Mouse (Mus musculus): Measurements from ENCODE around the gene Col2a1.
A peak's percentile ranks its signal among the peaks of the same experiment; 100 is the strongest.

The Col2a1 gene

DNA sequence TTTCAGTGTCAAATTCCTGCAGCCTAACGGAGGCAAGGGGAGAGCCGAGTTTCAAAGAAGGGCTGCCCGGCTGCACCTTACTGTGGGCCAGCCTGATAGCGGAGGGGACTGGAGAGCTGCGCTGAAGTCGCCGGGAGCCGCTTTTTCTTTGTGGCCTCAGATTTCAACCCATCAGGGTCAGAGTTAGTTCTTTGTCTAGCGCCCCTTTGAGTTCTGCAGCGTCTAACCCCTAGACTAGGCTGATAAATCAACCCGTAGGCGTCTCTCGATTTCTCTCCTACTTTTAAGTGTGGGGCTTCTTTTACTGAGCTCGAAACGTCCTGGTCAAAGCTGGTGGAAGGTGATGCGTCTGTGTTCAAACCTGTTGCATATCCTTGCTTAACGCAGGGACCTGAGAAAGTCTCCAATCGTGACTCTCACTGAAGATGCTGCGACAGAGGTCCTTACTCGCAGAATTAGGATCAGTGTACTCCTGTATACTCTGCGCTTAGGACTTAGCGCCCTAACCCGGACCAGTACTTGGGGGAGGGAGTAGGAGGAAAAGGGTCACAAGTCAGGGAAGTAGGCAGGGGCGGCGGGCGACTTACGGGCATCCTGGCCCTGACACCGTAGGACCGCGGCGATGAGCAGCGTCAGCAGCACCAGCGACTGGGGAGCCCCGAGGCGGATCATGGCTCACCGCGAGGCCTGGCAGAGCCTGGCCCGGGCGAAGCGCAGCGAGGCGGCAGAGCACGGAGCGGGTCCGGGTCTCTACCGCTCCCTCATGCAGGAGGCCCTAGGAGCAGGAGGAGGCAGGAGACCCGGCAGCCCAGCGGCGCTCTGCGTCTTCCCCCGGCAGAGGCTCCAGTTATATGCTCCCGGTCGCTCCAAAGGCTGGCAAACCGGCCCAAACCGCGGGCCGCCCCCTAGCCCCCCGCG, at the start of gene Col2a1:
Gene Col2a1, minus strand, starts transcription at position 874 of the 918 bp plus-strand sequence.
- DNase-seq (ENCODE audit: low spot score), result peak; percentile 70

DNA sequence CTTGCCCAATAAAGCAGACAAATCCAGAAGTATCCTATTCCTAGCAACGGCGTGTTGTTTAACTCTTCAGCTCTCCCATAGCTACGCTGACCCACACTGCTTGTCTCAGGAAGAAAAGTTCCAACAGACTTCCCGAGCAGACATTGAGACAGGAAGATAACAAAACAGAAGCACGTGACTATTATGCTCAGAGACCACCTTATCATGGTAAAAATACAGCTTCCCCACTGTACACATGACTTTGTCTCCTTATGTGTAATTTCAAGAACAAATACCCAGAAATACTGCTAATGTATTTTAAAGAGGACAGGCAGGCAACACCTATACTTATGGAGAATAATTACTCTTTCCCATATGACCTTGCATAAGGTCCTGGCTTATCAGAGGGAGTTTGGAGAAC, 47.2 kb upstream of the Col2a1 start:
- DNase-seq (ENCODE audit: low spot score), result no peak

DNA sequence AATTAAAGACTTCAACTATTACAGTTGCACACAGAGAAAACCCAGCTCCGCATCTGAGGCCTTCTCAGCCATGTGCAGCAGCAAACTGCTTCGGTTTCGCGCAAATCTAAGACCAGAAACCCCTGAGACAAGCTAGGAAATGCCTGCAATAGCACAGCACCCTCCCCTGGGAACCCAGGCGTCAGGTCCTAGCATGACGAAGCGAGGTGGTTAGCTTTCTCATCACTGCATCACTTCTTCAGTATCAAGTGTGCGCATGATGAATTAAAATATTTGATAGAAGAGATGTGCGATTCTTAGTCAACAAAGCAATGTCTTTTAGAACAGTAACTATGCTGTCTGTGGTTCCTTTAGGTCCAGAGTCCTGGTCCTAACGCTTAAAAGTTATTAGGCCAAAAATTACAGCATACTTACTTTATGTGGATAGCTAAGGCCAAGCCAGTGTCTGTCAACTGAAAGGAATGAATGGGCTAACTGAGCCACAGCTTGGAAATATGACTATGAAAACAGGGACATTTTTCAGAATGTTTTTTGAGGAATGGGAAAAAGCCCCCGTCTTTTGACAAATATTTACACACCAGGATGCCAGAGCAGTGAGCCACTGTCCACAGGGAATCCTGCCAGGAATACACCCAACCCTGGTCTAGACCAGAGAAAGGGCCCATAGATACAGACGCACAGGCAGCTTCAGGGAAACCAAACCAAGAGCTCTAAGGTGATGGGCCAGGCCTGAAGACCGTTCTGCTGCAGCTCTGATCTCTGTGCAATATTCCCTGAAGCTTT, 44.6 kb upstream of the Col2a1 start:
- DNase-seq (ENCODE audit: low spot score), result no peak

DNA sequence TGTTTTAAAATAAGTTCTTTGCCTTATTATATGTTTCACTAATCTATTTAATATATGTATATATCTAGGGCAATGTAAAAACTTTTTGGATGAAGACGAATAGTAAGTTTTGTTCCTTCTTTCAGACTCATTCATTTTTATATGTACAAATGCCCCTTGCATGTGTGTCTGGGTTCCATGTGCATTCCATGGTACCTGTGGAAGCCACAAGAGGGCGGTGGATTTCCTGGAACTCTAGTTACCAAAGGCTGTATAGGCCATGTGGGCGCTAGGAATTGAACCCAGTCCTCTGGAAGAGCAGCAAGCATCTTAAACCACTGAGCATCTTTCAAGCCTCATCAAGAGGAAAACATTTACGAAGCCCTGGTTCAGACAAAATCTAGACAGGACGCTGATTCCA, 39.9 kb upstream of the Col2a1 start:
- DNase-seq (ENCODE audit: low spot score), result no peak

DNA sequence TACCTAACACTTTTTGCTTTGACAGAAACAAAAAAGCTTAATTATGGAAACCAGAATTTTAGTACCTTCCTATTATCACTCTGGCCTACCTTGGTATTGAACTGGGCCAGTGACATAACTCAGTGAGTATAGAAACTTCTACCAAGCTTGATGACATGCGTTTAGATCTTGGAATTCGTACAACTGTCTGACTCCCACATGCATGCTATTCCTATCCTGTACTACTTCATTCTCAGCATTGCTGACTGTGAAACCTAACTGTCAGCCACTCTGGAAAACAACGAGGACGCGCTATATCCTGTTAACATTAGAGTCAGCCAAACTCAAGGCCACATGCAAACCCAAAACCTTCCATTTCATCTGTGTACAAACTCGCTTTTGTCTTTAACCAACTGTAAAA, 39.5 kb upstream of the Col2a1 start:
- no peak for DNase-seq (ENCODE audit: low spot score)

DNA sequence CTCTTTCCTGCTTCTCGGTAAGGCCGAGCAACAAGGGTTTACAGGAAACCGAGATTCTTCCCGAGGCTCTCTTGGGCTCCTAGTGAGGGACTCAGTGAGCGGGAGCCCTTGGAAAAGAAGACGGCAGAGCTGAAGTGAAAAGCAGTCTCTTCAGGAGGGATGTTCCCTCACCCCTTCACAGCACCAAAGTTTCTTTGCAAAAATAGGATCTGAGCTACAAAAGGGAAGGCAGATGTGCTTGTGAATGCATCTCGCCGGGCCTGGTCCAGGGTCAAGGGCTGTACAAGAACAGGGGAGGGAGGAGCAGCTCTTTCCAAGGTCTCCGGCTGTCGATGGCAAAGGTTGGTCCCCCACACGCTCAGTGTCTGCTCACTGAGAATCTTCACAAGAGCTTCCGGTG, 38.0 kb upstream of the Col2a1 start:
- no peak for DNase-seq (ENCODE audit: low spot score)

DNA sequence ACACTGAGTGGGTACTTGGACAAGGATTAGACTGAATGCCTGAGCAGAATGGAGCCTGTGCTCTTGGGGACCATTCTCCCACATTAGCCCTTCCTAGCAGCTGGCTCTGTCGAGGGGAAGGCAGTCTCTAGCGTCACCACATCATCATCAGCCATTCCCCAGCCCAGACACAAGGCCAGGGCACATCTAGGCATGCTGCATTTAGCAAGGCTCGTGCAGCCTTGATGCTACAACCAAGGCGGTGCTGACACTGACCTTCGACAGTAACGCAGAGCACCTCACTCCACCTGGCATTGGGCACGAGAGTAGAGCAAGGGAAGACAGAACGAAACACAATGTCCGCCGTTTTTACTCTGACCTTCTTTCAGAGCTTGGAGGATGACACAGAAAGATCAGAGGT, 35.2 kb upstream of the Col2a1 start:
- no peak for DNase-seq (ENCODE audit: low spot score)

DNA sequence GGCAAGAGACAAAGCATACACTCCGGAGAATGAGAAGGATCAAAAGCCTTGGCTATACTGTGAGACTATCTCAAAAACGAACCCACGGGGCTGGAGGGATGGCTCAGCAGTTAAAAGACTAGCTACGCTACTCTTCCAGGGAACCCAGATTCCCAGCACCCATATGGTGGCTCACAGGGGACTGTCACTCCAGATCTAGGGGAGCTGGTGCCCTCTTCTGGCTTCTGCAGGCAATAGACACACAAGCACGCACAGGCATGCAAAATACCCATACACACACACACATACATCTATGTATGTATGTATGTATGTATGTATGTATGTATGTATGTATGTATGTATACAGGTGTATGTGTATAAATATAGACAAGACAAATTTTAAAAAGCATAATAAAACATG, 32.1 kb upstream of the Col2a1 start:
- no peak for DNase-seq (ENCODE audit: low spot score)

DNA sequence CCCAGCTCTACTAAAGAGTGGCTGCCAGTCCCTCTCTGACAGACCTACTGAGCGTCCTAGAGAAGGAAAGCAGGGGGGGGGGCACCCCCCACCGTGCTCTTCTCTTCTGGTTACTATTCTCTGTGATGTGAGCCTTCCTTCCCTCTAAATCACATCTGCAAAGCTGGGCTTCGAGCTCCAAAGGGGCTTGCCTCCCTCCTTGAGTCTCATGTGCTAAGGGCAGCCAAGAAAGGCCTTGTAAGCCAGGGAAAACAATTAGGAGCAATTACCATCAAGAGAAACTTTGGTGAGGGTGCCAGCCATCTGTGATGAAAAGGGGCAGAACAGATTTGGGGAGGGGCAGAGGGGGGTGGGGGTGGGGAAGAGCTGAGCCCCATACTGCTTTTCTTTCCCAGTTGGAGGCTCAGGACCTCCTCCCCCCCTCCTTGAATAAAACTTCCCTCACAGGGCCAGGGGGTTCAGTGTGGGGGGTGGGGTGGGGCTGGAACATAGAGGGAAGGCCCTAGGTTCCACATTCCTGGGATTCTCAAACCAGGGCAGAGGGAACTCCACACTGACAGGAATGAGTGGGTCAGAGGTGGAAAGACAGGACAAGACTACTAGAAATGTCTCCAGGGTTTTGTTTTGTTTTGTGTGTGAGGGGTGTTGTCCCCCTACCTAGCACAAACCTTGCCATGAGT, 30.7 kb upstream of the Col2a1 start:
- no peak for DNase-seq (ENCODE audit: low spot score)

DNA sequence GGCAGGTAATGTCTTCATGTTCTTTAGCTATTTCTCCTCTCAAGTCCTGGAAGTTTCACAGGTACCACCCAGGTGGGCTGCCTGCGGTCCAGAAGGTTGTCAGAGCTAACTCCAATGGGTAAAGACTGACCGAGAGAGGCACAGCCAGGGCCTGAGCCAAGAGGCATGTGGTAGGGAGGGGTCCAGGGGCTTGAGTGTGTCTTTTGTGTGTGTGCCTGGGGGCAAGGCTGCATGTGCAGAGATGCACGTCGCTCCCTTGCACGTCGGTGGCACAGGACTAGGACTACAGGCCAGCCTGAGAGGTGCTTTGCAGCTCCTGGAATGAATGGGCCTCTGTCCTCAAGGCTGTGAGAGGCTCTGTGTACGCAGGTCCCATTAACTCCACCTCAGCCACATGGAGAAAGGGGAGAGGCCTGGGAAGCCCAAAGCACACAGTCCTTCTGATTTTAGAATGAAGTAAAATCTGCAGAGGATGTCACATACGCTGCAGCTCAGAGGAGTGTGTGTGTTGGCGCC, 28.8 kb upstream of the Col2a1 start:
- DNase-seq (ENCODE audit: low spot score), result no peak

DNA sequence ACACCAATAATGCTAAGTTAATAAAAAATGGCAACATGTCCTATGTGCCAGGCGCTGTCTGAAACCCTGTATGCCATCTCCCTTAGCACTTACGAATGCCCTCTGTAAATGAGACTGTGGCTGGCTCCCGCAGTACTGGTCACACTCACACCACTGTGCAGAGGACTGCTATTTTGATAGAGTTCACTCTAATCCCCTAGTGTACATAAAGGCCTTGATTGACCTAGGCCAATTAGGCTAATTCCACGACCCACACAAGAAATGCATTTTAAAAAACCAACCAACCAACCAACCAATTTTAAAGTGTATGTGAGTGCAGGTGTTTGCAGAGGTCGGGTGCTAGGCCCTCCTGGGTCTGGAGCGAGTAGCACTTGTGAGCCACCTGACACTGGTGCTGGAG, 25.3 kb upstream of the Col2a1 start:
- no peak for DNase-seq (ENCODE audit: low spot score)

DNA sequence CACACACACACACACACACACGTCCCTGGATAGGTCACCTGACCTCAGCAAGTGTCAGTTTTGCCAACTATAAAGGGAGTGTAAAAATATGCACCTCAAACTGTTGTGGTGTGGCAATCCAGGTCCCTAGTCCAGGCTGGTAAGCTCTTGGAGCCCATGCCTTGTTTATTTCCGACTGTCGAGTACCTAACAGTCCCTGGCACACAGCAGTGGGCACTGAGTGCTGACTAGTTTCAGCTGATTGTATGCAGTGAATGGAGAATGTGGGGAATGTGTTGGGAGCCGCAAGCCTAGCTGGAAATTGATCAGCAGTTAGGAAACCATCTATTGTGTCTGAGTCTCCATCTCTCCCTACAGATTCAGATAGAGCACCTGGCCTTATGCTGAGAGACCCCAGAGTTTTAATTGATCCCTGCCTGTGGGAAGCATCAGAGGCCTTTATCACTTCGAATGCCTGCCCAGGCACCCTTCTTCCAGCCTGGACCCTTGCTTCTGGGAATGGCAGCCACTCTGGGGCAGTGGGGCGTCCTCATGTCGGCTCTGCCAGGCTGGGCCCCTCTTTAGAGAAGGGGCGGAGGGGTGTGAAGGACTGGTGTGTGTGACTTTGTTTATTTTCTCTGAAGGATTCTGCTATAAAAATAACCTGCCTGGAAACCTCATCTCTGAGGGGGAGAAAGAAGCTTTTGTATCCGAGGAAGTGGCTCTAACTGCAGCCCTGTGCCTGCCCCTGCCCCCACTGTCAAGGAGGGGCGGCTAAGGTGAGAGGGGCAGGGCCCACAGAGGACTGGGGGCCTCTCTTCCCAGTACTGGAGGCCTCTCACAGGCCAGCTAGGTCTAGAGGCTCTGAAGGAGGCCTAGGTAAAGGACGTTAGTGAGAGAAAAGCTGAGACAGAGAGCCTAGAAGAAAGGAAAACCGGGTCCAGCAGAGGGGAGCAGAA, 22.7 kb upstream of the Col2a1 start:
- no peak for DNase-seq (ENCODE audit: low spot score)

DNA sequence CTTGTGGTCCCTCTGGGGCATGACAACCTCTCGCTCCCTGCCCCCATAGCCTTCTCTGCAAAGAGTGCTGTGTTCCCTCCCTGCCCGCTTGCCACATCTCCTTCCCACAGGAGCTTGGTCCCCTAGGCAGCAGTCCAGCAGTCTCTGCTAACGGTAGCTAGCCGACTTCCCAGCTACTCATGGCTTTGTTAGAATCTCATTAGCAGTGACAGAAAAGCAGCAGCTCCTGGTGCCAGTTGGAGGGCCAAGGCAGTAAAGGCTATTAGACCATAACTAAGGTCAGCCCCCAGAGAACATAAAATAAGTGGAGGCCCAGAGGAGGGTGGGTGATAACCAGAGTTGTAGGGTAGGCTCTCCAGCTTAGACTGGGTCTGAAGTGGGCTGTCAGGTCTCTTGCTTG, 21.1 kb upstream of the Col2a1 start:
- no peak for DNase-seq (ENCODE audit: low spot score)

DNA sequence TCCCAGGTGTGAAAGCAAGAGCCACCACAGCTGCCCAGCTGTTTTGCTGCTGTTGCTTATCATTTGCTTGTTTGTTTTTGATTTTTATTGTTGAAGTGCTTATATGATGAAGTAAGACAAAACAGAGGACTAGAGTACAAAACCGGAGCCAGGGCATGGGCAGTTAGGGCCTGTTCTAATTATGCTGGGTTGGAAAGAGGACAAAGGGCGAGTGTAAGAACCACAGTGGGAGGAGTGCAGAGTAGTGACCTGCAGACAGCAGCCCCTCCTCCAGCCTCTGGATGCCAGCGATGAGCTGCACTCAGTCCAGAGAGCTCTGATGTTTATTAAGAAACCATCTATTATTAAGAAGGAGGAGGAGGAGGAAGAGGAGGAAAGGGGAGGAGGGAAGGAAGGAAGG, 18.6 kb upstream of the Col2a1 start:
- DNase-seq (ENCODE audit: low spot score), result peak; percentile 39

DNA sequence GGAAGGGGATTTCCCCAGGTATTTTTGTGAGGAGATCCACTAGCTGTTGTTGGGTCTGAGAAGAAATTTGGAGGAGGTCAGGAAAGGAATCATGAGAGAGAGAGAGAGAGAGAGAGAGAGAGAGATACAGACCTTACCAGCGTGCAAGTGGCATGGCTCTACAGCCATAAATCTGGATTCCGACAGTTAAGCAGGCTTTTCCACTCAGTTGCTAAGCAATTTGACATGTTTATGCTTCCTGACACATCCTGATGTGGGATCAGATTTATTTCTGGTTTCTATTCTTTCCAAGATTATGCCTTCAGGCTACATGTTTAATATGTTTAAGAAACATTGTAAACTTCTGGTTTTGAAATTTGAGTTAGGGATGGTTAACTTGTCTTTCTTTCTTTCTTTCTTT, 17.4 kb upstream of the Col2a1 start:
- DNase-seq (ENCODE audit: low spot score), result peak; percentile 60

DNA sequence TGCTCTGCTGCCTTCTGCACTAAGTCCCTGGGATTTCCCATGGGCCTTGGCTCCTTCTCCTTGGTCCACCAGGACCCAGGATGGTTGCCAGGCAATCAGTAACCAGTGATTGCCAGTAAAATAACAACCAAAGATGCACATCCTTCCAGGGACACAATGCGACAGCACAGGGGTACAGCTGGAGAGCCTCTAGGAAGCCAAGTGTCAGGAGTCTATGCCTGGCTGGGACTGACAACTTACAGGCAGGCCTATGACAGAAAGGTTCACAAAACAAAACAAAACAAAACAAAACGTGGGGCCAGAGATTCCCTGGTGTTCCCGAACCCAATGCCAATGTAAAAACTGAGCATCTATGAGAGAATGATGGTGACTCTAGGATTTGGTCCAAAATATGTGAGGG, 14.6 kb upstream of the Col2a1 start:
- no peak for DNase-seq (ENCODE audit: low spot score)

DNA sequence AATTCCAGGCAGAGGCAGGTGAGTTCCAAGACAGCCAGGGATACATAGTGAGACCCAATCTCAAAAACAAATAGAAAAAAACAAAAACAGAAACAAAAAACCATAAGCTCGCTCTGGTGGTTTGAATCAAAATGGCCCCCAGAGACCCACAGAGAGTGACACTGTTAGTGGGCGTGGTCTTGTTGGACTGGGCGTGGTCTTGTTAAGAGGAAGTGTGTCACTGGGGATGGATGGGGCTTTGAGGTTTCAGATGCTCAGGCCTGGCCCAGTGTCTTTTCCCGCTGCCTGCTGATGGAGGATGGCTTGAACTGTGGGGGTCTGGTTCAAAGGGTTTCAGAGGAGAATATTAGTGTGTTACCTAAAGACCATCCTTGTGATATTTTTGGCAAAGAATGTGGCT, 13.4 kb upstream of the Col2a1 start:
- no peak for DNase-seq (ENCODE audit: low spot score)

DNA sequence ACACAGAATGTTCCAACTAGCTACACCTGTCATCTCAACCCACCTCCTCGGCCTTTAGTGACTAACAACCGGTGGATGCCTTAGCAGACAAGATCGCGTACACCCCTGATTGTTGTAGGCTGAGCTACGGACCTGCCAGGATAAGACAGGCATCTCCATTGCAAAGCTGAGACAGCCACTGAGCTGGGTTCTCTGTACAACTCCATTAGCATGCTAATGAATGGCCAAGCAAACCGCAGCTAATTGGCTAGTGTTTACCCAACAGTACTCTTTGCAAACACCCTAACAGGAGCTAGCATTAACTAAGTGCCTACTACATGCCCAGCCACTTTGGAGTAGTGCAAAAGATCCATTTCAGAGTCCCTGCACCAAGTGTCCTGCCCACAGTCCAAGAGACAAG, 8.3 kb upstream of the Col2a1 start:
- DNase-seq (ENCODE audit: low spot score), result no peak

DNA sequence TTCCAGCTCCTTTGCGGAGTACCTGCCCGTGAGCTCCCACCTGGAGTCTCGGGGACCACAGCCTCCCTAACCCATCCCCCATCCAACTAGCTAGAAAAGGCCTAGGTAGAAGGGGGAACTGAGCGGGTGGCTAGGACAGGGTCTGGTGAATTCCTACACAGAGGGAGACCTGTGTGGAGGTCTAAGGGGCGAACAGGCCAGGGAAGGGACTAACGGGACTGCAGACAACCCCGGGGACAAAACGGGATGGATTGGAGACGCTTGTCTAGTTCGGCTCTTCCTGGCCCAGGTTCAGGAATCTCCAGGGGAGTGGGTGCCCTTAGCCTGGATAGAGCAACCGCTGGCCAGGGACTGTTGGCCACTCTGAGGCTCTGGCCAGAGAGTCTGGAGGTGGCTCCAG, 686 bp upstream of the Col2a1 start:
- peak; percentile 4 for DNase-seq (ENCODE audit: low spot score)

DNA sequence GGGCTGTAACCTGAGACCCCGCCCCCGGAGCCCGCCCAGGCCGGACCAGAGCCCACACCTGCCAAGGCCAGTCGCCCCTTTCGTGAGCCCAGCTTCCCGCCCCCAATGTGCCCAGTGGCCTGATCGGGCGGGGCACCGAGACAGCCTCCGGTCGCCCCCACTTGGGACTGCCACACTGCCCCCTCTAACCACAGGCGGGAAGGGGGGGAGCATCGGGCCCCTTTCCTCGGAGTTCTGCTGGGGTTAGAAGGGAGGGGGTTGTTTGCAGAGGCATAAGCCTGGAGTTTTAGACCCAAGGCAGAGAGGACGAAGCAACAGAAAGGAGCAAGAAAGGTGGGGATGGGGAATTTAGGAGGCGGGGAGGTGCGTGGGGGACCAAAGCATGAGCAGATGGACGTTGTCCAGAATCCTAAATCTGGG, 255 bp upstream of the Col2a1 start:
- DNase-seq (ENCODE audit: low spot score), result no peak
